Mouse (Mus musculus): ENCODE data around the gene Cldn34b4.

Gene Cldn34b4

DNA sequence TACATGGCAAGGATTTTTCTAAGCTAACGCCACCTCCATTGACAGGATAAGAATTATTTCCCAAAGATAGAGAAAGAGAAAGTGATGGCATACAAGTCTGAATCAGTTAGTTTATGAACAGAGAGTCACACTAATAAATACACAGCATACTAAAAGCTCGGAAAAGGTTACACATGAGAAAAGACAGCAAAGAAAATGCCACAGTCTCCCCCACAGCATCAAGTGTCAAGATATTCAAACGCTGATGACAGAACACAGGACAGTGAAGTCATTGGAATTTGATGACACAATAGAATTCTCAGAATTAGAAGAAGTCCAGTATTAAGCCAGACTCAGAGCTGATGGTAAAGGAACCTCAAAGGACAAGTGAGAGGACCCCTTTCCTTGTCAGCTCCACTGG, at the start of gene Cldn34b4:
Gene Cldn34b4 (plus strand): TSS at position 301 of the 400 bp plus-strand sequence.
- no peak for DNase-seq (ENCODE audit: low spot score in 2 of 2)

Data from thymus, postnatal 10 days (tissue).